ENCODE assay signal across 8 mouse cellular contexts in genomic region chr2:170319533-170320463, GRCm38 (mm10).
DNase-seq lines count a peak whose midpoint lies in the region; ATAC-seq and TF ChIP-seq lines count a peak whose summit lies in the region.

No protein-coding gene starts in this region.

- H3K9ac ChIP-seq in kidney, postnatal 0 days (ENCODE audit: low read depth, low read length): peak overlapping the region; percentile 43; the same call in 1 of the 2 replicates
- H3K9ac ChIP-seq in embryonic facial prominence, embryonic 12.5 days: peak overlapping the region; percentile 56
- H3K9ac ChIP-seq in limb, embryonic 11.5 days (ENCODE audit: low read length): peak overlapping the region; percentile 64
- H3K9ac ChIP-seq in neural tube, embryonic 13.5 days: peak overlapping the region; percentile 72

- 18% methylated on average over 19 of the region's 20 CpGs for WGBS in kidney, postnatal 0 days
- 21% methylated on average over 20 of the region's 20 CpGs for WGBS in embryonic facial prominence, embryonic 12.5 days
- 24% methylated on average over 19 of the region's 20 CpGs for WGBS in limb, embryonic 11.5 days
- WGBS in neural tube, embryonic 13.5 days: 28% methylated on average over 16 of the region's 20 CpGs

- peak; percentile 8 for ATAC-seq in kidney, postnatal 0 days (replicated peaks; ENCODE audit: low FRiP score, low read depth)
- ATAC-seq in embryonic facial prominence, embryonic 12.5 days (ENCODE audit: insufficient number of reproducible peaks, insufficient read depth, low FRiP score, low TSS enrichment): no peak
- ATAC-seq in limb, embryonic 11.5 days (ENCODE audit: insufficient number of reproducible peaks, low FRiP score, low TSS enrichment, low read depth): peak; percentile 15; the same call in 1 of the 2 replicates
- ATAC-seq in neural tube, embryonic 13.5 days (ENCODE audit: low read depth): peak; percentile 30

- H3K27ac ChIP-seq in kidney, postnatal 0 days: peak overlapping the region; percentile 60
- peak overlapping the region; percentile 76 for H3K27ac ChIP-seq in embryonic facial prominence, embryonic 12.5 days
- no peak overlapping the region for H3K27ac ChIP-seq in limb, embryonic 11.5 days (replicated peaks; ENCODE audit: low read depth, low read length)
- H3K27ac ChIP-seq in neural tube, embryonic 13.5 days (replicated peaks): peak overlapping the region; percentile 81

- no peak for TF ChIP-seq CTCF in kidney, postnatal 0 days (IDR thresholded peaks at IDR 0.05; ENCODE audit: low read depth)

- no peak for DNase-seq in kidney, postnatal 0 days (ENCODE audit: low spot score)
- no peak for DNase-seq in kidney, adult 9 months
- DNase-seq in limb, embryonic 11.5 days (ENCODE audit: low spot score): peak; percentile 58
- no peak for DNase-seq in left cerebral cortex, postnatal 14 days (ENCODE audit: low spot score in 2 of 2)
- DNase-seq in spleen, postnatal 14 days (ENCODE audit: low spot score in 2 of 2): no peak
- DNase-seq in adrenal gland, adult 8-10 months: no peak

- H3K4me3 ChIP-seq in kidney, postnatal 0 days (replicated peaks; ENCODE audit: low read depth, low read length): peak overlapping the region; percentile 29
- peak overlapping the region; percentile 38 for H3K4me3 ChIP-seq in embryonic facial prominence, embryonic 12.5 days
- H3K4me3 ChIP-seq in limb, embryonic 11.5 days (ENCODE audit: low read depth, low read length): peak overlapping the region; percentile 24
- H3K4me3 ChIP-seq in neural tube, embryonic 13.5 days: peak overlapping the region; percentile 40

- no peaks in the 10 kb centered on the region for H3K36me3 ChIP-seq in kidney, postnatal 0 days (ENCODE audit: insufficient read depth, low read length)
- H3K36me3 ChIP-seq in embryonic facial prominence, embryonic 12.5 days: no peaks in the 10 kb centered on the region
- H3K36me3 ChIP-seq in limb, embryonic 11.5 days (ENCODE audit: control insufficient read depth, insufficient read depth, low read length): no peaks in the 10 kb centered on the region
- no peaks in the 10 kb centered on the region for H3K36me3 ChIP-seq in neural tube, embryonic 13.5 days

- intact Hi-C loops in left cerebral cortex, postnatal 14 days (cut with DNase I): loop anchor here (5.0 kb wide), 1 partner anchor 187 kb away; no protein-coding TSS in a partner anchor

- H3K4me1 ChIP-seq in kidney, postnatal 0 days (replicated peaks; ENCODE audit: insufficient read depth, low read length): peaks cover 10% of the 10 kb centered on the region
- H3K4me1 ChIP-seq in embryonic facial prominence, embryonic 12.5 days: peaks cover 15% of the 10 kb centered on the region
- 0 out of 2 replicates have a peak, but pooled peaks cover 5% of the 10 kb centered on the region for H3K4me1 ChIP-seq in limb, embryonic 11.5 days (ENCODE audit: control insufficient read depth, insufficient read depth, low read length)
- H3K4me1 ChIP-seq in neural tube, embryonic 13.5 days (replicated peaks): peaks cover 33% of the 10 kb centered on the region

- H3K4me2 ChIP-seq in kidney, postnatal 0 days (ENCODE audit: low read length): peak overlapping the region; percentile 69
- peak overlapping the region; percentile 64 for H3K4me2 ChIP-seq in embryonic facial prominence, embryonic 12.5 days (replicated peaks)
- peak overlapping the region; percentile 55 for H3K4me2 ChIP-seq in limb, embryonic 11.5 days (ENCODE audit: low read depth, severe bottlenecking)
- H3K4me2 ChIP-seq in neural tube, embryonic 13.5 days: peak overlapping the region; percentile 73

- no peaks in the 10 kb centered on the region for H3K9me3 ChIP-seq in kidney, postnatal 0 days (replicated peaks; ENCODE audit: low read length)
- no peaks in the 10 kb centered on the region for H3K9me3 ChIP-seq in embryonic facial prominence, embryonic 12.5 days
- no peaks in the 10 kb centered on the region for H3K9me3 ChIP-seq in limb, embryonic 11.5 days (ENCODE audit: control insufficient read depth, low read length)
- H3K9me3 ChIP-seq in neural tube, embryonic 13.5 days: no peaks in the 10 kb centered on the region

- no peaks in the 10 kb centered on the region for H3K27me3 ChIP-seq in kidney, postnatal 0 days (ENCODE audit: insufficient read depth, low read length)
- no peaks in the 10 kb centered on the region for H3K27me3 ChIP-seq in embryonic facial prominence, embryonic 12.5 days
- H3K27me3 ChIP-seq in limb, embryonic 11.5 days (ENCODE audit: control insufficient read depth, insufficient read depth, low read length): no peaks in the 10 kb centered on the region
- H3K27me3 ChIP-seq in neural tube, embryonic 13.5 days: no peaks in the 10 kb centered on the region
